Mouse (Mus musculus) layer of hippocampus, adult 2 months (tissue): ENCODE data around the gene Sugt1. TPM values are rescaled to one million over a fixed set of nuclear protein-coding genes. Genes with fewer than 3 reads are reported as not detected.

ENCODE experiments used
- DNase-seq, 2 experiments: peaks; one replicate each; pipeline ENCODE4 v3.0.0; 2022; ENCODE audit warnings: low spot score in 2 of 2
- H3K27ac ChIP-seq: fragments of 200-600 bp; 2 replicates; pipeline ENCODE4 v1.8.1; 2022
- H3K4me3 ChIP-seq: fragments of 200-600 bp; 2 replicates; pipeline ENCODE4 v1.8.1; 2022; ENCODE audit warnings: mild to moderate bottlenecking
- CTCF ChIP-seq: fragments of 200-600 bp; conservative IDR thresholded peaks from 2 replicates; pipeline ENCODE4 v1.8.1; 2022; ENCODE audit warnings: antibody characterized with exemption, mild to moderate bottlenecking, moderate library complexity
- microRNA-seq, 2 experiments: library from miRNA; unstranded; fragments of <30 nt; microRNA quantifications; one replicate each; pipeline ENCODE4 v1.2.0; 2021
- total RNA-seq, 2 experiments: library from RNA; stranded (reverse); gene quantifications; 2 replicates each; pipeline ENCODE4 v1.2.3; 2021

The Sugt1 gene
- total RNA-seq, 2 experiments from 2014 or later, result 89.7 to 92.1 TPM

DNA sequence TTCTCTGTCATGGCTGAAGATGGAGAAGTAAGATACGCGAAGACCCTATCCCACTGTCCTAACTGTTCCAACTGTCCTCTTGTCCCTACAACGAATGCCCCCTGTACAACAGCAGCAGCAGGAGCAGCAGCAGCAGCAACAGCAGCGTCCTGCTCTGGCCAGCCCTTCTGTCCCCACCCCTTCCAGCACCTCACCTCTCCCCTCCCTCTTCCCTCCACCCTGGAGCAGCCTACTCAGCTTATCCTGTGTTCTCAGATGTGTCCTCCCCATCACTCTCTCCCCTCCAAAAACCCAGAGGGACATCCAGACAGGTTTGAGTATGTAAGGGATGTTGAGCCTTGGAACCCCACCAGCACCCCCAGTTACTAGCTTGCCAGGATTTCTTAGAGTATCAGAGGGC is 74.5 kb downstream of the Sugt1 start, which contains the start of gene Cnmd:
Cnmd (minus strand) TSS at position 170 of the 400 bp plus-strand sequence.
- no peak for TF ChIP-seq CTCF
- Histone ChIP-seq H3K27ac (peak within 1 kb of the TSS; percentile 85; the same call in 1 of the 2 replicates), H3K4me3 (peak within 1 kb of the TSS; percentile 31; the same call in 1 of the 2 replicates)
- DNase-seq, result no peak

DNA sequence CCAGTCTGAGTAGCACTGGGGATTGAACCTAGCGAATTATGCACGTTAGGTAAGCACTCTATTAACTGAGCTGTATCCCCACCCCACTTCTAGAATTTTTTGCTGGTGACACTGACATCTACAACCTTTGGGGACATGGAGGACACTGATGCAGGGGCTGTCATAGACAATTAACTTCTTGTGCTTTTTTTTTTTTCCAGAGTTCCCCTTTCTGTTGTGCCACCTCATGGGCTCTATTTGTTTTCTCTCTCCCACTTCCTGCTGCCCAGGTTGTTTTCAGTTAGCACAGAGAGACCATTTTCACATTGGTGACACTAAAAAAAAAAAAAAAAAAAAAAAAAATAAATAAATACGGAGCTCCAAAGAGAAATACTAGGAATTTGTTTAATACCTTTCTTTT is 83.5 kb downstream of the Sugt1 start:
- no peak overlapping the region for H3K27ac ChIP-seq
- no peak for DNase-seq
- no peak for TF ChIP-seq CTCF
- no peak overlapping the region for H3K4me3 ChIP-seq

DNA sequence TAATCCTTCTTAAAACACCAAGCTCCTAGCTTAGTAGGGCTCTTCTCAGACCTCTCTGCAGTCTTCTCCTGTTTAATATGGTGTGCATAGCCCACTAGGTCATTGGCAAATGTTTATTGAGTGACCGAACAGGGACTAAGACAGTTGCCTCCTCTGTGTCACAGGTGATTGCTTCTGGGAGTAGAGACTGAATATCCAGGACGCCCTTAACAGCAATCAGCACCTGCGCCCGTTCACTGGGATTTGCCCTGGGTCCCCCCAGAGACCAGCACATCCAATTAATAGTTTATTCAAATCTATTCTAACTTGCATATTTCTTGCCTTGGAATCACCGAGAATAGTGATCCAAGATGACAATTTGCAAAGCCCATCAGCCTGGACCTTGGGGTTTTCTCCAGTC is 85.1 kb downstream of the Sugt1 start:
- no peak for DNase-seq
- TF ChIP-seq CTCF, result no peak
- no peak overlapping the region for H3K27ac ChIP-seq
- no peak overlapping the region for H3K4me3 ChIP-seq

DNA sequence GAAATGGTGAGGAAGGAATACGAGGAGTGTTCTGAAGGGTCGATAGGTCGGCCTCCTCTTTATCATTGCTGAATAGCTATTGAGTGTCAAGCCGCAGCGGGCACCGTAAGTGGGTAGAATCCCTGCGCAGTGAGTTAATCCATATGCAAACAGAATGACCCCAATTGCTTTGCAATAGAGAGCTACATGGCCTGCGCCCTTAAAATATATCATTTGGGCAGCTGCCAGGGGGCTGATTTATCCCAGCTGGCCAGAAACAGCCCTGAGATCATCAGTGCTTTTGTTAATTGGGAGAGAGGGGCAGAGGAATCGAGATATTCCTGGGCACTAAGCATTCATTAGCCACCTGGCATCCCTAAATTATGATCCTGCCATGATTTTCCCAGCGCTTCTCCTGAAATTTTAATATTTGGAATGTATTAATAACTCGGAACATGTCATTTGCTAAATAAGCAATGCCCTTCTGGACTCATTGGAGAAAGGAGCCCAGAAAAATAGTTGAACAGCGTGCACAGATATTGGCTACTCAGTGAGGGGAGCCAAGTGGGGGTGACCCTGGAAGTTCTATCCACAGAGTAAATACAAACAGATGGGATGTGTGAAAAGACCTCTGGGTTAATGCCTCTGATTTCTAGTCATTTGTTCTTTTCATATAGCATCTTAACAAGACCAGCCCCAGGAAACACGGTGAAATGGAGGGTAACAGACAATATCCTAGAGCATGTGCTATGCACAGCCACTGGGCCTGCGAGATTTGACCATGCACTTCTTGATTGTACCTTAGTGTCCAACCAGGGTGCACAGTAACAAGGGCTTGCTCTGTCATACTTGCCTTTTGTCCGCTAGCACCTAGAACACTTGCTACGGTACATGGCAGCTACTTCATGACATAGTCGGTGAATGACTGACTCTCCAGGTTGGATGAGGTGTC is 85.9 kb downstream of the Sugt1 start:
- Histone ChIP-seq H3K4me3 (no peak overlapping the region), H3K27ac (0 out of 2 replicates have a peak overlapping the region, but pooled peaks have one; percentile 3)
- no peak for TF ChIP-seq CTCF
- no peak for DNase-seq

DNA sequence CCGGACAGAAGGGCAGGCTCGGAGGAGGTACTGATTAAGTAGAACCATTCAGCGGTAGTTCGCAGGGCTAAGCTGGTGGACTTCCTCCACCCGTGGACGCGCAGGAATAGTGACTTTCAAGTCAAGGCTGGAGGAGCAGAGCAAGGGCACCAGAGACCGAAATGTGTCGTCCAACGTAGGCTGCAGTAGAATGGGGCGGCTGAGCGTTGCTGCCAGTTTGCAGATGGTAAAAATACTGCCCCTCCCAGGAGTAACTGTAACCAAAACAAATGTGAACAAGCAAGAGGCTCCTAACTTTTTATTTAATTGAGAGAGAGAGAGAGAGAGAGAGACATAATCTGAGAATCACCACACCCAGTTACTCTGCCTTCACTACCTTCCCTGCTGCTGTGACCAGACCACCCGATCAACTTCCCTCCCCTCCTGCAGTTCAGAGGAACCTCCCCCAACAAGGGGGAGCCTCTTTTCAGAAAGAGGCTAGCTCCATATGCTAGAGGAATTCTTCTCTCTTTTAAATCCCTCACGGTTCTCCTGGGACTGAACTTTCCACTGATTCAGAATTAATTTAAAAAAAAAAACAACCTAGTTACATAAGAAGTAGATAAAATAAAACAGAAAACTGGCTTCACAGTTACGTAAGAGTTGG is 89.7 kb downstream of the Sugt1 start:
- H3K4me3 ChIP-seq, result peak overlapping the region; percentile 19; the same call in 1 of the 2 replicates
- DNase-seq, result no peak
- H3K27ac ChIP-seq, result peak overlapping the region; percentile 70
- no peak for TF ChIP-seq CTCF

DNA sequence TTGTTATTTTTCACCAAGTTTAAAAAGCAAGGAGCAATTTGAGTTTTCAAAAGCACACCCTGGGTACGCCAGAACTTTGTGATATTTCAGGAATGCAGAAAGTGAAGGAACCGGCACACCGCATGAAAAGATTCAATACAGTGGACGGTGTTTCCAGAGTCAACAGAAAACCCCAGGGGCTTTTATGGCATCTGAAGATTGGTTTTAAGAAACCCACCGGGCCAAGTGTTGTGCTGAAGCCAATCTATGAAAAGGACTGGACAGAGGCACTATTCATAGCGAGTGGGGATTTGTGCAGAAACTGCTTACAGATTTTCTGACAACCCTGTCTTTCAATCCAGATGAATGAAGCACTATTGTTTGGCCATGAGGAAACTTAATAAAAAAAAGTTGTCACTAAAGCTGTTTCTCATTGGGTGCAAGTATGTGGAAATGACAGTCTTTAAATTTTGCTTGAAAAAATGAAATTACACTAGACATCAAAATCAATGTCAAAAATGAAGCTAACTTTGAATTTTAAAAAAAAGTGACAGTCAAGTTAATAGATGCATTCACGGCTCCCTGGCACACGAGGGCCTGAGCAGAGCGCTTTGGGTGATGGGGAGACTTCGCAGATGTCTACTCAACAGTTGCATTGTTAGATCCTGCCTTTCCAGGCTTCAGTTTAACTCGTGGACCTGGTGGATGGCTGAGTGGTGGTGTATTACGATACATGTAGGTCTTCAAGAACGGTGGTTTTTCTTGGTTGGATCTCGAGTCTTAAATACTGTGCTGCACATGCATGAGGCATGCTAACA is 90.6 kb downstream of the Sugt1 start:
- peak overlapping the region; percentile 19; the same call in 1 of the 2 replicates for H3K4me3 ChIP-seq
- no peak for DNase-seq
- H3K27ac ChIP-seq, result peak overlapping the region; percentile 70
- no peak for TF ChIP-seq CTCF

DNA sequence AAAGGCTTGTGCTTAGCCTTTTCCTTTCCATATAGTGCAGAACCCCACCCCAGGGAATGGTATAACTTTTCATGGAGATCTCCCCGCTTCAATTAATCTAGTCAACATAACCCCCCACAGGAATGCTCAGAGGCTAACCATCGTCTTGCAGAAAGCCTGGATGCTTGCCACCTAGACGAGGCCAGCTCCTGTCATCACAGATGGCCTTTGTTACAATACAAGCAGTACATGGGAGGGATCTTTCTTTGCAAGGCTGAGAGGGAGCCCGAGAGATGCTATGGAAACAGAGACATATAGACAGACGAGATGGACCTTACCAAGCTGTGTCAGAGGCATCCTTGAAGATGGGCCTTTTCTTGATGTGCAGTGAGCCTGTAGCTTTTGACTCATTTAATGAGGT is 93.2 kb downstream of the Sugt1 start:
- no peak overlapping the region for H3K4me3 ChIP-seq
- DNase-seq, result no peak
- TF ChIP-seq CTCF, result no peak
- peak overlapping the region; percentile 1; the same call in 1 of the 2 replicates for H3K27ac ChIP-seq

Small RNAs within 50 kb of the gene (microRNA-seq; reads per million reads assigned to microRNA genes)
- gene Gm27857, result 0 reads per million in 2 experiments

Other genes starting within 250 kb of the Sugt1 start
- 10 to 100 TPM; 13.5 to 15.2 TPM for gene Naa16, start 196.9 kb upstream of the Sugt1 start, total RNA-seq
- 1 to 10 TPM; 6.0 to 6.2 TPM for gene Mtrf1, start 189.9 kb upstream of the Sugt1 start, total RNA-seq
- 10 to 100 TPM; 39.9 to 44.0 TPM for gene Kbtbd7, start 161.2 kb upstream of the Sugt1 start, total RNA-seq
- gene Kbtbd6, start 135.9 kb upstream of the Sugt1 start, total RNA-seq, result 1 to 10 TPM in 1 of 2 experiments, under 1 TPM in 1; 0.91 to 1.2 TPM
- 1 to 10 TPM; 4.6 to 4.8 TPM for gene Elf1, start 106.5 kb upstream of the Sugt1 start, total RNA-seq
- gene Wbp4, start 106.2 kb upstream of the Sugt1 start, total RNA-seq, result 10 to 100 TPM; 50.4 to 52.8 TPM
- 1 to 10 TPM; 1.5 to 1.8 TPM for gene Cnmd, start 74.5 kb downstream of the Sugt1 start, total RNA-seq
- 10 to 100 TPM; 75.7 to 81.7 TPM for gene Pcdh8, start 183.6 kb downstream of the Sugt1 start, total RNA-seq